In genomic region chr17:15115550-15115949, GRCm38 (mm10) we compare ENCODE assay signal across 22 mouse cellular contexts.
A peak's percentile ranks its signal among the peaks of the same experiment; 100 is the strongest.
DNase-seq lines count a peak whose midpoint lies in the region; ATAC-seq and TF ChIP-seq lines count a peak whose summit lies in the region.
"Had no signal": no experiment of that assay in that cellular context is flagged by ENCODE, and none has a peak within 500 bp of the region (broad histone marks: within the 10 kb centered on the region; RNA-seq: fewer than 3 reads in every experiment).

No protein-coding gene starts in this region.

- H3K4me2 ChIP-seq in kidney, embryonic 15.5 days, result no peak overlapping the region
- no peak overlapping the region for H3K4me2 ChIP-seq in intestine, embryonic 15.5 days (replicated peaks)
- H3K4me2 ChIP-seq in intestine, embryonic 16.5 days (ENCODE audit: low read depth, low read length), result no peak overlapping the region
- H3K4me2 ChIP-seq: embryonic facial prominence, embryonic 13.5 days; embryonic facial prominence, embryonic 15.5 days; forebrain, embryonic 12.5 days had no signal

- intact Hi-C loops in gastrocnemius, postnatal 36 days (cut with DNase I), result no loop called here

- no peak overlapping the region for H3K9ac ChIP-seq in kidney, embryonic 15.5 days
- H3K9ac ChIP-seq in intestine, embryonic 15.5 days, result no peak overlapping the region
- H3K9ac ChIP-seq in intestine, embryonic 16.5 days (ENCODE audit: low read depth, low read length), result no peak overlapping the region
- H3K9ac ChIP-seq: embryonic facial prominence, embryonic 13.5 days; embryonic facial prominence, embryonic 15.5 days; forebrain, embryonic 12.5 days had no signal

- H3K27me3 ChIP-seq in kidney, adult 2 months (replicated peaks; ENCODE audit: control insufficient read depth, insufficient read depth, low read length), result no peaks in the 10 kb centered on the region
- no peaks in the 10 kb centered on the region; the same call in 1 of the 2 replicates for H3K27me3 ChIP-seq in kidney, embryonic 15.5 days
- no peaks in the 10 kb centered on the region for H3K27me3 ChIP-seq in intestine, embryonic 15.5 days (replicated peaks)
- no peaks in the 10 kb centered on the region for H3K27me3 ChIP-seq in intestine, embryonic 16.5 days (replicated peaks; ENCODE audit: control insufficient read depth, insufficient read depth, low read length)
- H3K27me3 ChIP-seq: embryonic facial prominence, embryonic 15.5 days; forebrain, embryonic 12.5 days had no signal

- H3K36me3 ChIP-seq in kidney, adult 2 months (ENCODE audit: control insufficient read depth, insufficient read depth, low read length), result no peaks in the 10 kb centered on the region
- H3K36me3 ChIP-seq in kidney, embryonic 15.5 days, result no peaks in the 10 kb centered on the region
- no peaks in the 10 kb centered on the region for H3K36me3 ChIP-seq in intestine, embryonic 15.5 days
- no peaks in the 10 kb centered on the region for H3K36me3 ChIP-seq in intestine, embryonic 16.5 days (ENCODE audit: control insufficient read depth, insufficient read depth, low read length)
- H3K36me3 ChIP-seq: embryonic facial prominence, embryonic 13.5 days; embryonic facial prominence, embryonic 15.5 days; forebrain, embryonic 10.5 days; forebrain, embryonic 12.5 days had no signal

- no peak overlapping the region for H3K27ac ChIP-seq in kidney, adult 2 months (ENCODE audit: insufficient read depth, low read depth, low read length)
- no peak overlapping the region for H3K27ac ChIP-seq in kidney, embryonic 15.5 days
- H3K27ac ChIP-seq in intestine, embryonic 15.5 days, result no peak overlapping the region
- H3K27ac ChIP-seq in intestine, embryonic 16.5 days (ENCODE audit: low read length), result no peak overlapping the region; the same call in 1 of the 2 replicates
- H3K27ac ChIP-seq: embryonic facial prominence, embryonic 13.5 days; embryonic facial prominence, embryonic 15.5 days; forebrain, embryonic 10.5 days; forebrain, embryonic 12.5 days had no signal

- H3K9me3 ChIP-seq in kidney, embryonic 15.5 days (replicated peaks), result no peaks in the 10 kb centered on the region
- H3K9me3 ChIP-seq in intestine, embryonic 15.5 days, result no peaks in the 10 kb centered on the region
- H3K9me3 ChIP-seq in intestine, embryonic 16.5 days (ENCODE audit: control insufficient read depth, low read length), result no peaks in the 10 kb centered on the region
- H3K9me3 ChIP-seq: embryonic facial prominence, embryonic 13.5 days; embryonic facial prominence, embryonic 15.5 days; forebrain, embryonic 10.5 days; forebrain, embryonic 12.5 days had no signal

- peak; percentile 43 for DNase-seq in kidney, adult 2 months
- no peak for DNase-seq in gastrocnemius, postnatal 36 days
- DNase-seq in layer of hippocampus, adult 9-11 months, result no peak
- DNase-seq: adrenal gland, adult 2 months; adrenal gland, postnatal 10 days; adrenal gland, postnatal 25 days; cerebellum, adult 11 months; cerebellum, adult 18-20 months; cerebellum, adult 8-10 months; cerebellum, adult 9-11 months; cerebellum, postnatal 14 days; cerebellum, postnatal 36 days had no signal

- TF ChIP-seq POLR2A in kidney, adult 2 months (IDR thresholded peaks at IDR 0.05; ENCODE audit: low read depth, low read length), result no peak

- H3K4me1 ChIP-seq in kidney, adult 2 months (ENCODE audit: control insufficient read depth, insufficient read depth, low read length), result 0 out of 2 replicates have a peak, but pooled peaks cover 4% of the 10 kb centered on the region
- H3K4me1 ChIP-seq in kidney, embryonic 15.5 days, result peaks cover 14% of the 10 kb centered on the region
- H3K4me1 ChIP-seq in intestine, embryonic 15.5 days (replicated peaks), result peaks cover 5% of the 10 kb centered on the region; the same call in 1 of the 2 replicates
- H3K4me1 ChIP-seq in intestine, embryonic 16.5 days (ENCODE audit: control insufficient read depth, insufficient read depth, low read length), result peaks cover 5% of the 10 kb centered on the region; the same call in 1 of the 2 replicates
- H3K4me1 ChIP-seq: embryonic facial prominence, embryonic 13.5 days; embryonic facial prominence, embryonic 15.5 days; forebrain, embryonic 12.5 days had no signal

- ATAC-seq in kidney, embryonic 15.5 days (replicated peaks; ENCODE audit: low FRiP score), result no peak
- ATAC-seq in intestine, embryonic 15.5 days, result peak; percentile 57
- peak; percentile 77 for ATAC-seq in intestine, embryonic 16.5 days
- ATAC-seq: forebrain, embryonic 14.5 days; forebrain, embryonic 16.5 days had no signal

- 49% methylated on average over 3 of the region's 3 CpGs for WGBS in kidney, adult 2 months
- WGBS in kidney, embryonic 15.5 days, result 61% methylated on average over 3 of the region's 3 CpGs
- WGBS in intestine, embryonic 15.5 days, result 68% methylated on average over 3 of the region's 3 CpGs
- 67% methylated on average over 3 of the region's 3 CpGs for WGBS in intestine, embryonic 16.5 days

- TF ChIP-seq CTCF in kidney, adult 2 months (conservative IDR thresholded peaks at IDR 0.05; ENCODE audit: insufficient read depth, insufficient read length, low read depth, low read length), result no peak

- H3K4me3 ChIP-seq in kidney, adult 2 months (ENCODE audit: insufficient read depth, low read depth, low read length), result no peak overlapping the region
- H3K4me3 ChIP-seq in kidney, embryonic 15.5 days (replicated peaks), result no peak overlapping the region
- no peak overlapping the region for H3K4me3 ChIP-seq in intestine, embryonic 15.5 days (replicated peaks)
- no peak overlapping the region for H3K4me3 ChIP-seq in intestine, embryonic 16.5 days (ENCODE audit: low read length)
- H3K4me3 ChIP-seq: embryonic facial prominence, embryonic 13.5 days; embryonic facial prominence, embryonic 15.5 days; erythroblast, embryonic 14.5 days; forebrain, embryonic 10.5 days; forebrain, embryonic 12.5 days had no signal
